Mouse (Mus musculus) hindbrain, embryonic 10.5 days (tissue): ENCODE data around the gene Scube3. TPM values are rescaled to one million over a fixed set of nuclear protein-coding genes. Genes with fewer than 3 reads are reported as not detected.
A peak's percentile ranks its signal among the peaks of the same experiment; 100 is the strongest.

ENCODE experiments used
- DNase-seq: peaks from one replicate; pipeline ENCODE4 v3.0.0-alpha.2; 2017; ENCODE audit warnings: low spot score
- H3K27ac ChIP-seq: fragments of 300-500 bp; sonication (generic); 2 replicates; pipeline ENCODE4 v1.5.1; 2016; ENCODE audit warnings: mild to moderate bottlenecking, moderate library complexity
- H3K27me3 ChIP-seq: fragments of 300-500 bp; sonication (generic); 2 replicates; pipeline ENCODE4 v1.6.1; 2016; ENCODE audit warnings: mild to moderate bottlenecking; ENCODE audit not compliant: poor library complexity, insufficient read depth, severe bottlenecking
- H3K36me3 ChIP-seq: fragments of 300-500 bp; sonication (generic); 2 replicates; pipeline ENCODE4 v1.6.1; 2016; ENCODE audit warnings: mild to moderate bottlenecking, moderate library complexity
- H3K4me1 ChIP-seq: fragments of 300-500 bp; sonication (generic); replicated peaks from 2 replicates; pipeline ENCODE4 v1.6.1; 2016; ENCODE audit warnings: mild to moderate bottlenecking
- H3K4me3 ChIP-seq: fragments of 300-500 bp; sonication (generic); 2 replicates; pipeline ENCODE4 v1.5.1; 2016; ENCODE audit warnings: mild to moderate bottlenecking, moderate library complexity
- H3K9me3 ChIP-seq: fragments of 300-500 bp; sonication (generic); 2 replicates; pipeline ENCODE4 v1.6.1; 2016; ENCODE audit warnings: mild to moderate bottlenecking, moderate library complexity
- WGBS: fragments of 180-500 bp; shearing (Covaris S2); methylation state at CpG from one replicate; pipeline ENCODE4 v1.1.7; 2016; 5-methylcytosine and 5-hydroxymethylcytosine counted together
- polyA plus RNA-seq: library from polyadenylated mRNA; unstranded; fragments of >200 nt; fragmentation: Nextera tagmentation; extraction: Ambion mirVana; gene quantifications from 2 replicates; pipeline ENCODE4 v1.2.1, GENCODE M21; 2016

Scube3 gene
- 10.7 and 11.0 TPM in 2 replicates for polyA plus RNA-seq

DNA sequence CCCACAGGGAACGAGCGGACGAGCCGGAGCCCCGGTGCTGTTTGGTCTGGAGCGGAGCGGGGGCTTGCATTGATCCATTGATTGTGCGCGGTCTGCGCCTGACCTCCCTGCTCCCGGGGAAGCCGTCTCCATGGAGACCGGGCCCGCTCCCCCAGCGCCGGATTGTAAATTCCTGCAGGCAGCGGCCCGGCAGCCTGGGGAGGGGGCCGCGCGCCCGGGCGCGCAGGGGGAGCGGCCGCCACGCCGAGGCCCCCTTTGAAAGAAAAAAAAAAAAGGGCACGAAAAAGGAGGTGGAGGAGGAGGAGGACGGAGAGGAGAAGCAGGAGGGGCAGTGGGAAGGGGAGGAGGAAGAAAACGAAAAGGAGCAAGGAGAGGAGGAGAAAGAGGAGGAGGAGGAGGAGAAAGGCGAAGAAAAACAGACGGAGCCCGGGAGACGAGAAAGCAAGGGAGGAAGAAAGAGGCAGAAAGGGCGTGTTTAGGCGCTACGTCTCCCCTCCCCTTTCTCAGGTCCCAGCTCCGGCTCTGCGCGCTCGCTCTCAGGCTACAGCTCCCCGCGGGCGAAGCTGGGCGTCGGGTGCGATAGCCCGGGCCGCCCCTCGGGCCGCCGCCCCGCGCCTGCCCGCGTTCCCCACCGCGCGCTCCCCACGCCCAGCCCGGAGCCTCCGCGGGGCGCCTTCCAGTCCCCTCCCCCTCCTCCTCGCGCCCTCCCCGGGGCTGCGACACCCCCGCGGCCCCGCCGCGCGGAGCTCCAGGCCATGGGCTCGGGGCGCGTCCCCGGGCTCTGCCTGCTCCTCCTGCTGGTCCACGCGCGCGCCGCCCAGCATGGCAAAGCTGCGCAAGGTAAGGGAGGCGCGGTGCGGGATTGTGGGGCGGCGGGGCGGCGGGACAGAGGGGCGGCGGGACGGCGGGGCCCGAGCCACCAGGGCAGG, at the start of gene Scube3:
Gene Scube3, plus strand, starts transcription at position 371 of the 929 bp plus-strand sequence.
- Histone ChIP-seq H3K27me3 (peaks cover 72% of the 10 kb centered on the region), H3K9me3 (no peaks in the 10 kb centered on the region), H3K4me3 (peak within 1 kb of the TSS; percentile 94), H3K4me1 (peaks cover 78% of the 10 kb centered on the region), H3K27ac (peak within 1 kb of the TSS; percentile 98), H3K36me3 (no peaks in the 10 kb centered on the region)
- peak; percentile 86 for DNase-seq
- under 1% methylated on average over 86 of the region's 97 CpGs for WGBS

DNA sequence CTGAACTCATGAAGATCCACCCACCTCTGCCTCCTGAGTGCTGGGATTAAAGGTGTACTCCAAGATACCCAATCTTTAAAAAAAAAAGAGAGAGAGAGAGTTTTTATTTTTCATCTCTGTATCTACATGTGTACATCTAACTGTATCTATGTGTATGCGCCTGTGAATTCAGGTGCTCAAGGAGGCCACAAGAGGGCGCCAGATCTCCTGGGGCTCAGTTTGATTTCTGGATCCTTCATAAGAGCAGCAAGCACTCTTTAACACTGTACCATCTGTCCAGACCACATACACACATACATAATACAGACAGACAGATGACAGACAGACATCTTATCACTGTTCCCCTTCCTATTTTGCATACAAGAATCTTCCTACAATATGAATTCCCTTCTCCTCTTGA, 49.6 kb upstream of the Scube3 start:
- Histone ChIP-seq H3K27me3 (no peaks in the 10 kb centered on the region), H3K36me3 (no peaks in the 10 kb centered on the region), H3K4me3 (no peak overlapping the region), H3K4me1 (peaks cover 13% of the 10 kb centered on the region), H3K27ac (no peak overlapping the region), H3K9me3 (peaks cover 5% of the 10 kb centered on the region)
- DNase-seq: no peak
- 90% methylated on average over 2 of the region's 2 CpGs for WGBS

DNA sequence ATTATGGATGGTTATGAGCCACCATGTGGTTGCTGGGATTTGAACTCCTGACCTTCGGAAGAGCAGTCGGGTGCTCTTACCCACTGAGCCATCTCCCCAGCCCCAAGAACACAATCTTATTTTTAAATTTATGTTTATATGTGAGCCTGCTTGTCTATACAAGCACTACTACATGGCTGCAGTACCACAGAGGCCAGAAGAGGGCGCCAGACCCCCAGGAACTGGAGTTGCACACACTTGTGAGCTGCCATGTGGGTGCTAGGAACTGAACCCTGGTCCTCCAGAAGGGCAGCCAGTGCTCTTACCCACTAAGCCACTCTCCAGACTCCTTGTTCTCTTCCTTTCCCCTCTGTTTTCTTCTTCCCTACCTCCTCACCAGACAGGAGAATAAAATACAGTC, 48.1 kb upstream of the Scube3 start:
- peaks cover 5% of the 10 kb centered on the region for H3K9me3 ChIP-seq
- 77% methylated on average over 3 of the region's 3 CpGs for WGBS
- H3K27ac ChIP-seq: no peak overlapping the region
- H3K4me3 ChIP-seq: no peak overlapping the region
- H3K36me3 ChIP-seq: no peaks in the 10 kb centered on the region
- H3K4me1 ChIP-seq: peaks cover 7% of the 10 kb centered on the region; the same call in 1 of the 2 replicates
- no peaks in the 10 kb centered on the region for H3K27me3 ChIP-seq
- no peak for DNase-seq

DNA sequence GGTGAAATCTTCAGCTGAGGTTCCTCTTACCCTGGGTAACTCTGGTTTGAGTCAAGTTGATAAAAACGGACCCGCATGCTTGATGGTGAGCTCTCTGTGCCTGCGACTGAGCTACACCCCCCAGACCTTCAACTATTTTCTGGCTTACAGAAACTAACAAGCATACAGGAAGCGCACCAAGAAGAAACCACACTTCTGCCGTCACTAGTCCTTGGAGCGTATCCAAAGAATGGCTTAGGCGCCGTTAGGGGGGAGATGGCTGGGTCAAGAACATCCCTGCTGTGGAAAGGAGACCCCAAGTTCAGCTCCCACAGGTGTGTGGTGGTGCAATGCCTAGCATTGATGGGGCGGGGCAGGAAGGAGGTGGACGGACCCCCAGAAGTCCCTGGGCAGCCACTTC, 45.5 kb upstream of the Scube3 start:
- H3K4me1 ChIP-seq: peaks cover 19% of the 10 kb centered on the region
- no peak overlapping the region for H3K4me3 ChIP-seq
- no peaks in the 10 kb centered on the region for H3K36me3 ChIP-seq
- no peak overlapping the region for H3K27ac ChIP-seq
- H3K9me3 ChIP-seq: peaks cover 5% of the 10 kb centered on the region
- DNase-seq: no peak
- WGBS: 91% methylated on average over 10 of the region's 10 CpGs
- H3K27me3 ChIP-seq: no peaks in the 10 kb centered on the region

DNA sequence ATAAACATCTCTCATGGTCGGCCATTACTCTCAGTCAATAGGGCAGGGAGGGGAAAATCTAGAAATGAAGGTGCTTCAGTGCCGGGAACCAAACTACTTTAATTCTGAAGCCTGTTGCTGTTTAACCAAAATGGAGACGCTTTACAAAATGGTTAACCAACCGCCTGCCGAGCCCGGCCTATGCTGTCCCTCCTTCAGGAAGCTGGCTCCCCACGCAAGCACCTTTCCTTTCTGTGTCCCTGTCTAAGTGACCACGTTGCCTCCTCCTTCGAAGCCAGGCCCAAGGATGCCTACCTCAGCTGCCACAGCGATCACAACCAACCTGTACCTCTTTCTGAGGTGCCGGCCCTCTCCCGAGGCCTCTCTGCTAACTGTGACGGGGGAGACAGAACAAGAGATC, 44.6 kb upstream of the Scube3 start:
- Histone ChIP-seq H3K9me3 (peaks cover 5% of the 10 kb centered on the region), H3K27ac (no peak overlapping the region; the same call in 1 of the 2 replicates), H3K4me3 (no peak overlapping the region), H3K27me3 (no peaks in the 10 kb centered on the region), H3K36me3 (no peaks in the 10 kb centered on the region), H3K4me1 (peaks cover 27% of the 10 kb centered on the region)
- 91% methylated on average over 13 of the region's 13 CpGs for WGBS
- DNase-seq: no peak

DNA sequence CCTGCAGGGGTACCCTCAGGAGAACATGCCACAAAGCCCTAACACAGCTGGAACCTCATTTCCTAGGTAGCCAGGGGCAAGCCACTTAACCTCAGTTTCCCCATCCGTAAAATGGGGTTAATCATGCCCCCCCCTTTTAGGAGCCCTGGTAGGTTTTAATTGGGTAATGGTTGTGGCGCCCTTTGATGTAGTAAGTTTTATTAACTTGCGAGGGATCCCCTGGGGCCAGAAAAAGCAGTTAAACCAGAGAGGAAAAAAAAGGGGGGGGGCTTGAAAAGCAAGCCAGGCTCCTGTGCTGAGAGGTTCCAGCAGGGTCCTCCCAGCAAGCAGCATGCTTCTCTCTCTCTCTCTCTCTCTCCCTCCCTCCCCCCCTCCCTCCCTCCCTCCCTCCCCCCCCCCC, 42.9 kb upstream of the Scube3 start:
- Histone ChIP-seq H3K4me3 (no peak overlapping the region), H3K27ac (no peak overlapping the region), H3K9me3 (peaks cover 1% of the 10 kb centered on the region), H3K27me3 (no peaks in the 10 kb centered on the region), H3K4me1 (peaks cover 27% of the 10 kb centered on the region), H3K36me3 (no peaks in the 10 kb centered on the region)
- WGBS: 60% methylated on average over 3 of the region's 3 CpGs
- no peak for DNase-seq

DNA sequence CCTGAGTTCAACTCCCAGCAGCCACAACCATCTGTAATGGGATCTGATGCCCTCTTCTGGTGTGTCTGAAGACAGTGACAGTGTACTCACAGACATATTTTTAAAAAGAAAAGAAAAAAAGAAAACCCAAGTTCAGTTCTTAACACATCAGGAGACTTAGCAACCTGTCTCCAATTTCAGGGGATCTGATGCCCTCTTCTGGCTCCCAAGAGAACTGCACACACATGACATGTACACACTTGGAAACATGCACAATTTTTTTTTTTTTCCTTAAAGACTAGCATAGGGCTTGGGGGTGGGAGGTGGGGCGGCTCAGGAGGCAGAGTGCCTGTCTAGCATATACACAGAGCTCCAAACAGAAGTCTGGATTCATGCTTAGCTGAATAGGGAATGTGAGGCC, 41.3 kb upstream of the Scube3 start:
- H3K4me1 ChIP-seq: peaks cover 27% of the 10 kb centered on the region
- H3K4me3 ChIP-seq: no peak overlapping the region
- H3K9me3 ChIP-seq: no peaks in the 10 kb centered on the region
- no peaks in the 10 kb centered on the region for H3K36me3 ChIP-seq
- no peaks in the 10 kb centered on the region for H3K27me3 ChIP-seq
- DNase-seq: no peak
- no peak overlapping the region for H3K27ac ChIP-seq
- 67% methylated on average over 1 of the region's 1 CpGs for WGBS

DNA sequence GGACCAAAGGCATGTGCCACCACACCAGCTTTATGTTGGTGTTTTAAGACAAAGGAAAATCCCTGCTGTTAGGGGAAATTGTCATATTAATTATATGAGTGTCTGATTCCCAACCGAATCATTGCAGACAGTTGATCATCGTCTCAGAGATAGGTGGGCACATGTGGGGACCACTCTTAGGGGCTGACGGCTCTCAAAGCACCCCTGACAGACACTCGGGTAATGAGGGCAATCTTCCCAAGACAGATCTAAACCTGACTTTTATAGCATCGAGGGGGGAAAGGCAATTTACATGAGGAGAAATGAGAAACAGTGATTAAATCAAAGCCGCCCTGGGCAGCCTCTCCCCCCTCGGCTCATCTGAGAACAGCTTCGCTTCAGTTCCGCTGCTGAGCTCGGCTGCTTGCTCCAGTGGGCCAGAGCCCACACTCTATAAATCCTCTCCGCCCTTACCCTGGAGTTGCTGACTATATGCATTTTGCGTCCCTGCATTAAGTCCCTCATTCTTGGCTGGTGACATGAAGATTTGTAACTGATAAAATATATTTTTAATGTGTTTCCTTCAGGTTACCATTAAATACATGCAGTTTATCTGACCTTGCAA, 40.6 kb upstream of the Scube3 start:
- Histone ChIP-seq H3K36me3 (no peaks in the 10 kb centered on the region), H3K27me3 (no peaks in the 10 kb centered on the region), H3K4me1 (peaks cover 28% of the 10 kb centered on the region), H3K27ac (peak overlapping the region; percentile 60; the same call in 1 of the 2 replicates), H3K9me3 (no peaks in the 10 kb centered on the region), H3K4me3 (no peak overlapping the region)
- no peak for DNase-seq
- WGBS: 65% methylated on average over 12 of the region's 12 CpGs

DNA sequence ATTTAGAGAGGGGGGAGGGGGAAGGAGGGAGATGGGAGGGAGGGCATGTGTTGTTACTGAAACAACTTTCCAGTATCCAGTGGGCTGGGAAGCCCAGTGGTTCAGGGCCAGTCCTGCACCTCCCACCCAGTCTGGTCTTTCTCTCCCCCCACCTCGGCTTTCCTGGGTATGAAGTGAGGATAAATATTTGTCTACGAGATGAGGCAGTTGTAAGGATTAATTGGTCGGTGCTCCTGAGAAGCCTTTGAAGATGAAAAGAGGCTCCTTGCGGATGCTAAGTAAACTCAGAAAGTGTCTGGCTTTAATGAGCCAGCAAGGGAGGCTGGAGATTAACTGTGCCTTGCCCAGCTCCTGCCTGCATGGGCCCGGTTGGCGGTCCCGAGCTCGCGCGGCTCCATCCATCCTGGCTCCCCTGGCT, 40.0 kb upstream of the Scube3 start:
- Histone ChIP-seq H3K4me1 (peaks cover 28% of the 10 kb centered on the region), H3K27me3 (no peaks in the 10 kb centered on the region), H3K27ac (peak overlapping the region; percentile 60; the same call in 1 of the 2 replicates), H3K36me3 (no peaks in the 10 kb centered on the region), H3K4me3 (no peak overlapping the region), H3K9me3 (no peaks in the 10 kb centered on the region)
- no peak for DNase-seq
- 51% methylated on average over 10 of the region's 10 CpGs for WGBS

DNA sequence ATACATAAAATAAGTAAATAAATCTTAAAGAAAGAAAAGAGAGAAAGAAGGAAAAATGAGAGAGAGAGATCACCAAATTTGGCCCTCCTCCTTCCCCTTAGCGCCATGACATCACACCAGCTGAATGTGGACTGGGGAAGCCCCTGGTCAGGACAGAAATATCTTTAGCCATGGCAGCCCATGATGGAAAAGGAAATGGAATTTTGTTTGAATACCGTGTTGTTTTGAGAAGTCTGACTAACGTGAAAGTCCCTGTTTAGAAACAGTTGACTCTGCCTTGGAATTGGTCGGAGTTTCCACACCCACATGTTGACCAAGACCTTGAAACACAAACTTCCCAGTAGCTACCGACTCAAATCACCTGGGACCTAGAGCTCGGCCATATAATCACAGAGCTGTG, 37.5 kb upstream of the Scube3 start:
- no peak overlapping the region for H3K4me3 ChIP-seq
- 84% methylated on average over 6 of the region's 6 CpGs for WGBS
- no peak overlapping the region for H3K27ac ChIP-seq
- H3K27me3 ChIP-seq: no peaks in the 10 kb centered on the region
- no peak for DNase-seq
- 0 out of 2 replicates have a peak, but pooled peaks cover 5% of the 10 kb centered on the region for H3K9me3 ChIP-seq
- H3K36me3 ChIP-seq: peaks cover 3% of the 10 kb centered on the region; the same call in 1 of the 2 replicates
- peaks cover 32% of the 10 kb centered on the region for H3K4me1 ChIP-seq

DNA sequence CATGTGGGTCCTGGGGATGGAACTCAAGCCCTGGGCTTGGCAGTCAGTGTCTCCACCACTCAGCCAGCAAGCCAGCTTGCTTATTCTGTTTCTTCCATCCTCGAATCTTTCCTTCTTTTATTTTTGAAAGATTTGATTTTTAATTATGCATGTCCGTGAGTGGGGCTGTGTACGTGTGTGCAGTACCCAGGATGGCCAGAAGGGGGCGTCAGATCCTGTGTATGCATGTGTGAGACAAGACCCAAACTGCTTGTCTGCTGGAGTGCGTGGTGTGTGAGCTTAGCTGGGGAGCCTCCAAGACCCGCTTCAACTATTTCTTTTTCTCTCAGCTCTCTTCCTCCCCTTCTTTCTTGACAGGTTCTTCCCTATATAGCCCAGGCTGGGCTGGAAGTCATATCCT, 35.6 kb upstream of the Scube3 start:
- H3K4me3 ChIP-seq: 0 out of 2 replicates have a peak overlapping the region, but pooled peaks have one; percentile 28
- H3K27me3 ChIP-seq: no peaks in the 10 kb centered on the region
- peaks cover 44% of the 10 kb centered on the region for H3K4me1 ChIP-seq
- 74% methylated on average over 6 of the region's 6 CpGs for WGBS
- H3K27ac ChIP-seq: peak overlapping the region; percentile 81
- H3K9me3 ChIP-seq: 0 out of 2 replicates have a peak, but pooled peaks cover 5% of the 10 kb centered on the region
- DNase-seq: no peak
- peaks cover 3% of the 10 kb centered on the region; the same call in 1 of the 2 replicates for H3K36me3 ChIP-seq

DNA sequence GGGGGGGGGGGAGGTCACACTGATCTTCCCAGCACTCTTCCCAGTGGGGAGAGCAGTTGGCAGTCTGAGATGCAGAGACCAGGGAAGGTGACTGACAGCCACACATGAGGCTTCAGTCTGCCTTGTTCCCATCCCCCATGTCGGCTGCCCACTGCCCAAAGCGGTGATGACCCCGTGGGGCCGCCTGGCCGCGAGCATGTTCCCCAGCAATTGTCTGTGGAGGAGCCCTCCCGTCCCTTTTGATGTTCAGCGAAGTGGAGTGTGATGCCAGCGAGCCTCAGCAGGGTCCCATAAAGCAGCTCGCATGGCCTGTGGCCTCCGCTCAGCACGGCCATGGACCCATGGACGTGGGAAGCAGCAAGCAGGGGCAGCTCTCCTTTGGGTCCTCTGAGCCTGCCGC, 34.7 kb upstream of the Scube3 start:
- Histone ChIP-seq H3K36me3 (peaks cover 3% of the 10 kb centered on the region; the same call in 1 of the 2 replicates), H3K27ac (peak overlapping the region; percentile 81), H3K4me1 (peaks cover 41% of the 10 kb centered on the region), H3K27me3 (no peaks in the 10 kb centered on the region), H3K9me3 (0 out of 2 replicates have a peak, but pooled peaks cover 5% of the 10 kb centered on the region), H3K4me3 (peak overlapping the region; percentile 28)
- peak; percentile 85 for DNase-seq
- WGBS: 5% methylated on average over 14 of the region's 14 CpGs

DNA sequence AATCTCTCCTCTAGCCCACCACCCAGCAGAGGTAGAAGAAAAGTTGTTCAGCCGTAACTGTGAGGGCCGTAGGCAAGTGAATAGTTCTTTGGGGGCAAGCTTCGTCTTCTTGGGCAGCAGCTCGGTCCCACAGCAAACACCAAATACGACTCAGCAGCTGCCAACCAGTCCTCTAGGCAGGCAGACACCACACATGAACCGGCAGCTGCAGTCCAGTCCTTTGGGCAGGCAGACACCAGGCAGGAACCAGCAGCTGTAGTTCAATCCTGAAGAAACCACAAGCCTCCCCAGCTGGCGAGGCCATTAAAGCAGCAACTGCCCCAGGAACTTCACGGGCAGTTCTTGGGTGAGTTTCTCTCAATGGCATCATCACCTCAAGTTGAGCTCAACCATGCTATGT, 29.7 kb upstream of the Scube3 start:
- Histone ChIP-seq H3K9me3 (0 out of 2 replicates have a peak, but pooled peaks cover 7% of the 10 kb centered on the region), H3K4me3 (no peak overlapping the region), H3K4me1 (peaks cover 58% of the 10 kb centered on the region), H3K27me3 (no peaks in the 10 kb centered on the region), H3K36me3 (peaks cover 3% of the 10 kb centered on the region; the same call in 1 of the 2 replicates), H3K27ac (peak overlapping the region; percentile 29; the same call in 1 of the 2 replicates)
- no peak for DNase-seq
- 87% methylated on average over 8 of the region's 8 CpGs for WGBS
